Mouse (Mus musculus) embryonic facial prominence, embryonic 12.5 days (tissue): ENCODE results near the gene Tmem245. TPM values are rescaled to one million over a fixed set of nuclear protein-coding genes. Genes with fewer than 3 reads are reported as not detected.
A peak's percentile ranks its signal among the peaks of the same experiment; 100 is the strongest.

Experiments used
- ATAC-seq: fragments of 200-750 bp; cut with Nextera tagmentation; 2 replicates; pipeline ENCODE4 v1.8.0; 2017; ENCODE audit not compliant: insufficient number of reproducible peaks, insufficient read depth, low FRiP score, low TSS enrichment
- H3K27ac ChIP-seq: fragments of 300-500 bp; sonication (generic); 2 replicates; pipeline ENCODE4 v1.5.1; 2016; ENCODE audit warnings: mild to moderate bottlenecking
- H3K27me3 ChIP-seq: fragments of 300-500 bp; sonication (generic); 2 replicates; pipeline ENCODE4 v1.6.1; 2016; ENCODE audit warnings: mild to moderate bottlenecking, moderate library complexity
- H3K36me3 ChIP-seq: fragments of 300-500 bp; sonication (generic); 2 replicates; pipeline ENCODE4 v1.6.1; 2016; ENCODE audit warnings: mild to moderate bottlenecking
- H3K4me1 ChIP-seq: fragments of 300-500 bp; sonication (generic); 2 replicates; pipeline ENCODE4 v1.6.1; 2016
- H3K4me2 ChIP-seq: fragments of 300-500 bp; sonication (generic); replicated peaks from 2 replicates; pipeline ENCODE4 v1.6.1; 2016; ENCODE audit warnings: mild to moderate bottlenecking, moderate library complexity
- H3K4me3 ChIP-seq: fragments of 300-500 bp; sonication (generic); 2 replicates; pipeline ENCODE4 v1.5.1; 2016; ENCODE audit warnings: mild to moderate bottlenecking
- H3K9ac ChIP-seq: fragments of 300-500 bp; sonication (generic); 2 replicates; pipeline ENCODE4 v1.6.1; 2016; ENCODE audit warnings: mild to moderate bottlenecking, moderate library complexity
- H3K9me3 ChIP-seq: fragments of 300-500 bp; sonication (generic); 2 replicates; pipeline ENCODE4 v1.6.1; 2016; ENCODE audit warnings: mild to moderate bottlenecking, moderate library complexity
- whole genome bisulfite sequencing: fragments of 180-500 bp; shearing (Covaris S2); methylation state at CpG from one replicate; pipeline ENCODE4 v1.1.7; 2016; 5-methylcytosine and 5-hydroxymethylcytosine counted together
- microRNA counts: library from miRNA; unstranded; fragments of <30 nt; microRNA quantifications from one replicate; lab custom pipeline; 2017
- microRNA-seq: library from miRNA; unstranded; fragments of <30 nt; microRNA quantifications from one replicate; pipeline ENCODE4, GENCODE M21; 2017
- polyA plus RNA-seq: library from polyadenylated mRNA; unstranded; fragments of >200 nt; fragmentation: Nextera tagmentation; extraction: Ambion mirVana; gene quantifications from 2 replicates; pipeline ENCODE4 v1.2.1, GENCODE M21; 2016

The Tmem245 gene
- polyA plus RNA-seq, 1 experiment from 2014 or later, result 13.5 TPM

GRCm38 (mm10) chr4:56837661-56838060 is 109.6 kb downstream of the Tmem245 start:
- Histone ChIP-seq H3K36me3 (peaks cover 34% of the 10 kb centered on the region), H3K9me3 (no peaks in the 10 kb centered on the region), H3K9ac (no peak overlapping the region), H3K27me3 (no peaks in the 10 kb centered on the region), H3K4me1 (no peaks in the 10 kb centered on the region), H3K4me2 (no peak overlapping the region), H3K27ac (no peak overlapping the region), H3K4me3 (no peak overlapping the region)
- WGBS, result 57% methylated on average over 6 of the region's 6 CpGs
- ATAC-seq, result no peak

GRCm38 (mm10) chr4:56831998-56832397 is 115.2 kb downstream of the Tmem245 start:
- ATAC-seq, result no peak
- WGBS, result 80% methylated on average over 7 of the region's 7 CpGs
- Histone ChIP-seq H3K9ac (no peak overlapping the region), H3K27me3 (no peaks in the 10 kb centered on the region), H3K4me3 (no peak overlapping the region), H3K9me3 (no peaks in the 10 kb centered on the region), H3K36me3 (peaks cover 36% of the 10 kb centered on the region), H3K27ac (no peak overlapping the region), H3K4me1 (no peaks in the 10 kb centered on the region), H3K4me2 (no peak overlapping the region)

GRCm38 (mm10) chr4:56831013-56831609 is 116.1 kb downstream of the Tmem245 start:
- ATAC-seq, result no peak
- H3K4me1 ChIP-seq, result no peaks in the 10 kb centered on the region
- no peak overlapping the region for H3K27ac ChIP-seq
- H3K27me3 ChIP-seq, result no peaks in the 10 kb centered on the region
- 61% methylated on average over 13 of the region's 13 CpGs for WGBS
- peaks cover 39% of the 10 kb centered on the region for H3K36me3 ChIP-seq
- no peaks in the 10 kb centered on the region for H3K9me3 ChIP-seq
- no peak overlapping the region for H3K4me2 ChIP-seq
- H3K4me3 ChIP-seq, result no peak overlapping the region
- no peak overlapping the region for H3K9ac ChIP-seq

GRCm38 (mm10) chr4:56829511-56829921 is 117.7 kb downstream of the Tmem245 start:
- Histone ChIP-seq H3K9me3 (no peaks in the 10 kb centered on the region), H3K4me2 (no peak overlapping the region), H3K36me3 (peaks cover 31% of the 10 kb centered on the region), H3K9ac (no peak overlapping the region), H3K4me1 (no peaks in the 10 kb centered on the region), H3K27ac (no peak overlapping the region), H3K4me3 (no peak overlapping the region), H3K27me3 (no peaks in the 10 kb centered on the region)
- ATAC-seq, result no peak
- WGBS, result 74% methylated on average over 7 of the region's 7 CpGs

GRCm38 (mm10) chr4:56828932-56829331 is 118.3 kb downstream of the Tmem245 start:
- Histone ChIP-seq H3K27me3 (no peaks in the 10 kb centered on the region), H3K36me3 (peaks cover 25% of the 10 kb centered on the region), H3K9ac (no peak overlapping the region), H3K4me1 (no peaks in the 10 kb centered on the region), H3K27ac (no peak overlapping the region), H3K9me3 (no peaks in the 10 kb centered on the region), H3K4me2 (no peak overlapping the region), H3K4me3 (no peak overlapping the region)
- 78% methylated on average over 3 of the region's 3 CpGs for WGBS
- ATAC-seq, result no peak

GRCm38 (mm10) chr4:56824231-56824630 is 123.0 kb downstream of the Tmem245 start:
- H3K9ac ChIP-seq, result no peak overlapping the region
- H3K9me3 ChIP-seq, result no peaks in the 10 kb centered on the region
- peaks cover 12% of the 10 kb centered on the region; the same call in 1 of the 2 replicates for H3K36me3 ChIP-seq
- H3K27ac ChIP-seq, result no peak overlapping the region
- no peak overlapping the region for H3K4me2 ChIP-seq
- H3K4me3 ChIP-seq, result no peak overlapping the region
- H3K4me1 ChIP-seq, result no peaks in the 10 kb centered on the region
- no peaks in the 10 kb centered on the region for H3K27me3 ChIP-seq
- WGBS, result 92% methylated on average over 9 of the region's 9 CpGs
- no peak for ATAC-seq

- H3K4me1 ChIP-seq, result no peaks in the 10 kb centered on the region
- H3K9me3 ChIP-seq, result no peaks in the 10 kb centered on the region
- H3K9ac ChIP-seq, result no peak overlapping the region
- H3K27me3 ChIP-seq, result no peaks in the 10 kb centered on the region
- no peak overlapping the region for H3K27ac ChIP-seq
- no peak overlapping the region for H3K4me2 ChIP-seq
- no peak overlapping the region for H3K4me3 ChIP-seq
- H3K36me3 ChIP-seq, result no peaks in the 10 kb centered on the region
- no peak for ATAC-seq
These were observed 127.2 kb downstream of the Tmem245 start for GRCm38 (mm10) chr4:56820017-56820550.

MicroRNA genes within 50 kb of the gene (microRNA counts, 519-probe panel; counts per million panel counts)
- 2,942 counts per million, percentile 70 among the panel's probes with 10 or more counts for microRNA mmu-miR-32 (lab: Ali Mortazavi, UCI)

Small RNAs within 50 kb of the gene (microRNA-seq; reads per million reads assigned to microRNA genes)
- 247 reads per million, percentile 64 among the genes with 10 or more reads in this experiment for gene Mir32

Other genes starting within 250 kb of the Tmem245 start
- gene Gm26657, start 207.4 kb downstream of the Tmem245 start, polyA plus RNA-seq, result not detected in 2 replicates
- gene Actl7b, start 206.0 kb downstream of the Tmem245 start, polyA plus RNA-seq, result not detected in 2 replicates
- gene Actl7a, start 204.0 kb downstream of the Tmem245 start, polyA plus RNA-seq, result not detected in 2 replicates
- gene Elp1, start 145.1 kb downstream of the Tmem245 start, polyA plus RNA-seq, result 85.0 and 85.2 TPM in 2 replicates
- 21.9 and 23.9 TPM in 2 replicates for gene Fam206a, start 145.1 kb downstream of the Tmem245 start, polyA plus RNA-seq
- 29.4 and 30.9 TPM in 2 replicates for gene Ctnnal1, start 82.2 kb downstream of the Tmem245 start, polyA plus RNA-seq
- gene Frrs1l, start 43.0 kb upstream of the Tmem245 start, polyA plus RNA-seq, result 4.1 and 4.6 TPM in 2 replicates
- gene Epb41l4b, start 196.0 kb upstream of the Tmem245 start, polyA plus RNA-seq, result 2.8 and 3.0 TPM in 2 replicates